11 mouse cellular contexts compared by ENCODE assay signal in genomic region chr6:18682043-18682442, GRCm38 (mm10).
DNase-seq lines count a peak whose midpoint lies in the region; ATAC-seq and TF ChIP-seq lines count a peak whose summit lies in the region.
"Had no signal": no experiment of that assay in that cellular context is flagged by ENCODE, and none has a peak within 500 bp of the region (broad histone marks: within the 10 kb centered on the region; RNA-seq: fewer than 3 reads in every experiment).

No protein-coding gene starts in this region.

- ATAC-seq in hindbrain, postnatal 0 days, result peak; percentile 38; the same call in 1 of the 2 replicates
- ATAC-seq in hindbrain, embryonic 12.5 days (ENCODE audit: low FRiP score), result no peak

- H3K4me1 ChIP-seq in hindbrain, postnatal 0 days (ENCODE audit: insufficient read depth, low read length), result no peaks in the 10 kb centered on the region
- peaks cover 4% of the 10 kb centered on the region; the same call in 1 of the 2 replicates for H3K4me1 ChIP-seq in hindbrain, embryonic 12.5 days
- H3K4me1 ChIP-seq: kidney, embryonic 15.5 days had no signal

- no peak overlapping the region for H3K4me2 ChIP-seq in hindbrain, postnatal 0 days (ENCODE audit: low read depth, low read length)
- H3K4me2 ChIP-seq in hindbrain, embryonic 12.5 days (replicated peaks), result no peak overlapping the region
- H3K4me2 ChIP-seq: kidney, embryonic 15.5 days; lung, embryonic 15.5 days had no signal

- H3K9me3 ChIP-seq in hindbrain, postnatal 0 days (ENCODE audit: low read length), result no peaks in the 10 kb centered on the region
- no peaks in the 10 kb centered on the region for H3K9me3 ChIP-seq in hindbrain, embryonic 12.5 days (replicated peaks)
- H3K9me3 ChIP-seq: kidney, embryonic 15.5 days; lung, embryonic 15.5 days had no signal

- peak; percentile 47 for DNase-seq in hindbrain, postnatal 0 days (ENCODE audit: low spot score)
- DNase-seq in retina, postnatal 1 day, result peak; percentile 62
- no peak for DNase-seq in retina, embryonic 14.5 days (ENCODE audit: low spot score)
- peak; percentile 58 to 71 for DNase-seq in layer of hippocampus, postnatal 10 days (ENCODE audit: low spot score in 2 of 2)
- DNase-seq in right cerebral cortex, postnatal 14 days, result peak; percentile 54
- no peak for DNase-seq in thymus, postnatal 25 days
- no peak for DNase-seq in spleen, adult 18-20 months

- H3K4me3 ChIP-seq in hindbrain, postnatal 0 days (ENCODE audit: low read length), result no peak overlapping the region
- no peak overlapping the region for H3K4me3 ChIP-seq in hindbrain, embryonic 12.5 days
- H3K4me3 ChIP-seq: erythroblast, embryonic 14.5 days; kidney, embryonic 15.5 days; lung, embryonic 15.5 days had no signal

- no peaks in the 10 kb centered on the region for H3K36me3 ChIP-seq in hindbrain, postnatal 0 days (ENCODE audit: insufficient read depth, low read length)
- no peaks in the 10 kb centered on the region for H3K36me3 ChIP-seq in hindbrain, embryonic 12.5 days
- H3K36me3 ChIP-seq: kidney, embryonic 15.5 days; lung, embryonic 15.5 days had no signal

- no peak for TF ChIP-seq CTCF in hindbrain, postnatal 0 days (IDR thresholded peaks at IDR 0.05; ENCODE audit: low read depth)

- H3K9ac ChIP-seq in hindbrain, postnatal 0 days (replicated peaks; ENCODE audit: low read length), result no peak overlapping the region
- H3K9ac ChIP-seq in hindbrain, embryonic 12.5 days, result no peak overlapping the region
- H3K9ac ChIP-seq: kidney, embryonic 15.5 days; lung, embryonic 15.5 days had no signal

- 50% methylated on average over 6 of the region's 6 CpGs for WGBS in hindbrain, postnatal 0 days
- 57% methylated on average over 6 of the region's 6 CpGs for WGBS in hindbrain, embryonic 12.5 days

- H3K27me3 ChIP-seq in hindbrain, postnatal 0 days (ENCODE audit: insufficient read depth, low read length), result no peaks in the 10 kb centered on the region
- no peaks in the 10 kb centered on the region for H3K27me3 ChIP-seq in hindbrain, embryonic 12.5 days
- H3K27me3 ChIP-seq: kidney, embryonic 15.5 days; lung, embryonic 15.5 days had no signal

- H3K27ac ChIP-seq in hindbrain, postnatal 0 days, result no peak overlapping the region
- H3K27ac ChIP-seq in hindbrain, embryonic 12.5 days, result no peak overlapping the region
- H3K27ac ChIP-seq: kidney, embryonic 15.5 days; lung, embryonic 15.5 days had no signal

Comparison
In these comparisons a context has a peak if more than half of its experiments do, and no peak if none do; other contexts are left out.
1. DNase-seq: peak in hindbrain, postnatal 0 days (single experiment), retina, postnatal 1 day (single experiment), layer of hippocampus, postnatal 10 days (2 of 2) and right cerebral cortex, postnatal 14 days (single experiment); none in retina, embryonic 14.5 days (single experiment), thymus, postnatal 25 days (single experiment) and spleen, adult 18-20 months (0 of 2).